Mouse (Mus musculus): ENCODE measurements around the gene Zfp184. TPM values are rescaled to one million over a fixed set of nuclear protein-coding genes. Genes with fewer than 3 reads are reported as not detected.

The Zfp184 gene
- total and polyA plus RNA-seq, 2 experiments from 2014 or later, result 7.5 to 8.1 TPM

DNA sequence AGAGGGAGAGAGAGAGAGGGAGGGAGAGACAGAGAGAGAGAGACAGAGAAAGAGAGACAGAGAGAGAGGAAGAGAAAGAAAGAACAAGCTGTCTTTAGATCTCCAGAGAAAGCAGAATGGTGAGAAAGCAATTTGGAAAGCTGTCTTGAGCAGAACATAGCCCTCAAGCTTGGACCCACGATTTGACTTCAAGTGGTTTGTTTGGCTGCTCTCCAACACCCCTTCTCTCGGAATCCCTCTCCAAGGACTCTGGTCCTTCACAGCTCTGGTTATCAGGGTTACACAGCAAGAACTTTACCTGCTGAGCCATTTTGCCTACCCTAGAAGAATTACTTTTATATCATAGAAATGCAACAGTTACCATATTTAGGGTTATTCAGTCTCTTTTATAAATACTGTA, 24.9 kb downstream of the Zfp184 start:
- no peak overlapping the region for H3K27ac ChIP-seq (ENCODE audit: low read depth, low read length)
- no peaks in the 10 kb centered on the region for H3K36me3 ChIP-seq (ENCODE audit: insufficient read depth, low read length)
- ATAC-seq (ENCODE audit: low FRiP score) (no peak), DNase-seq (ENCODE audit: low spot score) (no peak)
- no peak overlapping the region for H3K9ac ChIP-seq (replicated peaks; ENCODE audit: low read length, poor library complexity, severe bottlenecking)
- TF ChIP-seq CTCF (IDR thresholded peaks at IDR 0.05), result no peak
- 52% methylated on average over 2 of the region's 2 CpGs for WGBS
- H3K4me3 ChIP-seq (ENCODE audit: low read depth, low read length), result no peak overlapping the region
- H3K27me3 ChIP-seq (ENCODE audit: insufficient read depth, low read length), result no peaks in the 10 kb centered on the region
- H3K4me1 ChIP-seq (ENCODE audit: insufficient read depth, low read length), result no peaks in the 10 kb centered on the region
- 0 out of 2 replicates have a peak, but pooled peaks cover 3% of the 10 kb centered on the region for H3K9me3 ChIP-seq (ENCODE audit: low read length)
- no peak overlapping the region for H3K4me2 ChIP-seq (ENCODE audit: low read depth, low read length, poor library complexity, severe bottlenecking)

DNA sequence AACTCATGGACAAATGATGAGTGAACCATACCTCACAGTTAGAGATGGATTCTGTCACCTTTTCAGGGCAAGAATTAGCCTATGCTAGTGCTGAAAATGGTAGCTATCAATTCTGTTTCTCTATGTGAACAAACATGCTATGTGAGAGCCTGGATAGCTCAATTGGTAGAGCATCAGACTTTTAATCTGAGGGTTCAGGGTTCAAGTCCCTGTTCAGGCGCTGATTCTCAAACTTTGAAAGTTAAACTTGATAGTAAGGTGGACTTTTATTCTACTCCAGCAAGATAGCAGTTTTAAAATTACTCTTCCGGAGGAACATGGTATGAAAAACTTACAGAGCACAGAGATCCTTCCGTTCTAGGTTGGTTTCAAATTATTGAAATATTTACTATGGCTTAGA, 26.7 kb downstream of the Zfp184 start:
- H3K9ac ChIP-seq (replicated peaks; ENCODE audit: low read length, poor library complexity, severe bottlenecking), result no peak overlapping the region
- no peak for ATAC-seq (ENCODE audit: low FRiP score)
- no peak overlapping the region for H3K4me2 ChIP-seq (ENCODE audit: low read depth, low read length, poor library complexity, severe bottlenecking)
- H3K27me3 ChIP-seq (ENCODE audit: insufficient read depth, low read length), result no peaks in the 10 kb centered on the region
- 42% methylated on average over 3 of the region's 3 CpGs for WGBS
- no peak for TF ChIP-seq CTCF (IDR thresholded peaks at IDR 0.05)
- no peaks in the 10 kb centered on the region for H3K36me3 ChIP-seq (ENCODE audit: insufficient read depth, low read length)
- H3K27ac ChIP-seq (ENCODE audit: low read depth, low read length), result no peak overlapping the region
- no peak overlapping the region for H3K4me3 ChIP-seq (ENCODE audit: low read depth, low read length)
- 0 out of 2 replicates have a peak, but pooled peaks cover 3% of the 10 kb centered on the region for H3K9me3 ChIP-seq (ENCODE audit: low read length)
- peak; percentile 1 for DNase-seq (ENCODE audit: low spot score)
- H3K4me1 ChIP-seq (ENCODE audit: insufficient read depth, low read length), result no peaks in the 10 kb centered on the region

DNA sequence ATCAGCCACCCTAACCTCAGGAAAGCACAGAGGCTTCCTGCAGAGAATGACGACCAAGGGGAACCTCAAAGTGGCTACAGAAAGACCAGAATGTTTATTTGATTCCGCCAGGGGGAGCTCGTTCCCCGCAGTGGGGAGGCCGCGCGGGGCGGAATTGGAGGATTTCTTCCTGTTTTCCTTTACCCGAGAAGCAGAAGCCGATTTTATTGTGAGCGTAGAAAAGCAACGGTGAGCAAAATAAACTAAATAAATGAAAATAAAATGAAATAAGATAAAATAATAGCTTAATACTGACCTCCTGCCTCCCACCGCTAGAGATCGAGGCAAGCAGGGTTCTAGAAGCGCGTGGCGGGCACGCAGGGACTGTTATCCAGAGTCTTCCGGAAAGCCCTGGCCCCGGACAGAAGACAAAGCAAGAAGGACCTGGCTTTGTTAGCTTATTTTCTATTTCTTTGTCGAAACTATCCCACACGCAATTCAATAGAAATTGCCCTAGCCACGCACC, 29.4 kb downstream of the Zfp184 start:
- Histone ChIP-seq H3K4me3 (ENCODE audit: low read depth, low read length) (peak overlapping the region; percentile 68), H3K9ac (replicated peaks; ENCODE audit: low read length, poor library complexity, severe bottlenecking) (peak overlapping the region; percentile 71), H3K36me3 (ENCODE audit: insufficient read depth, low read length) (no peaks in the 10 kb centered on the region), H3K4me1 (ENCODE audit: insufficient read depth, low read length) (no peaks in the 10 kb centered on the region), H3K27me3 (ENCODE audit: insufficient read depth, low read length) (peaks cover 3% of the 10 kb centered on the region; the same call in 1 of the 2 replicates), H3K27ac (ENCODE audit: low read depth, low read length) (peak overlapping the region; percentile 82), H3K9me3 (ENCODE audit: low read length) (no peaks in the 10 kb centered on the region), H3K4me2 (ENCODE audit: low read depth, low read length, poor library complexity, severe bottlenecking) (peak overlapping the region; percentile 42)
- peak; percentile 86 for ATAC-seq (ENCODE audit: low FRiP score)
- TF ChIP-seq CTCF (IDR thresholded peaks at IDR 0.05), result peak; percentile 92
- DNase-seq (ENCODE audit: low spot score), result peak; percentile 88
- WGBS, result under 1% methylated on average over 23 of the region's 23 CpGs

DNA sequence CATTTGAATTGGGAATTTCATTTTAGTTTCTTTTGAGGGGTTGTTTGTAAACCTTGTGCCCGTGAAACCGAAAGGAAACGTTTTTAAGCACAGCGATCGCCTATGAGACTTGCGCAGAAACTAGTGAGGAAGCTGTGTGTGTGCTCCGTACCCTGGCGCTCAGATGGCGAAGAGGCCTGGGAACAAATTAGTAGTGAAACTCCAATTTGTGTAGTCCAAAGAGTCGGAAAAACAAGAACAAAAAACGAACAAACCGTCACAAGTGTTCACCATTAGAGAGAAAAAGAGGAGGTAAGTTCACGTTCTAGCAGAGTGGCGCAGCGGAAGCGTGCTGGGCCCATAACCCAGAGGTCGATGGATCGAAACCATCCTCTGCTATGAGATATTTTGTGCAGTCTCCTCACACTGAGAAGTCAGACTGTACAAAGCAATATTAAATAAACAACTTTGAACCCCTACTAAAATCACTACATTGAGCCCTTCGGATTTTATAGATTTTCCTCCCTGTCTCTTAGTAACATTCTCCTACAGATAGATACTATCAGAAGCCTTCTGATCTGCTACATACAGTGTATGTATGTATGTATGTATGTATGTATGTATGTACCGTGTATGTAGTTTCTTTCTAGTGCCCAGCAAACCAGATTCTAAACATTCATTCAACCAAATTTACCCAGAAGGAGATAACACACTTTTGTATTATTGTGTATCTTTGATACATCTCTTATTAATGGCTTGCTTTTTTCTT, 30.0 kb downstream of the Zfp184 start:
- Histone ChIP-seq H3K9ac (replicated peaks; ENCODE audit: low read length, poor library complexity, severe bottlenecking) (peak overlapping the region; percentile 71), H3K4me3 (ENCODE audit: low read depth, low read length) (peak overlapping the region; percentile 68), H3K9me3 (ENCODE audit: low read length) (no peaks in the 10 kb centered on the region), H3K27ac (ENCODE audit: low read depth, low read length) (peak overlapping the region; percentile 82), H3K4me2 (ENCODE audit: low read depth, low read length, poor library complexity, severe bottlenecking) (peak overlapping the region; percentile 42), H3K27me3 (ENCODE audit: insufficient read depth, low read length) (peaks cover 5% of the 10 kb centered on the region), H3K4me1 (ENCODE audit: insufficient read depth, low read length) (no peaks in the 10 kb centered on the region), H3K36me3 (ENCODE audit: insufficient read depth, low read length) (no peaks in the 10 kb centered on the region)
- peak; percentile 90 for ATAC-seq (ENCODE audit: low FRiP score)
- DNase-seq (ENCODE audit: low spot score), result peak; percentile 83
- WGBS, result 4% methylated on average over 20 of the region's 20 CpGs
- peak; percentile 1; the same call in 1 of the 2 replicates for TF ChIP-seq CTCF (IDR thresholded peaks at IDR 0.05)

DNA sequence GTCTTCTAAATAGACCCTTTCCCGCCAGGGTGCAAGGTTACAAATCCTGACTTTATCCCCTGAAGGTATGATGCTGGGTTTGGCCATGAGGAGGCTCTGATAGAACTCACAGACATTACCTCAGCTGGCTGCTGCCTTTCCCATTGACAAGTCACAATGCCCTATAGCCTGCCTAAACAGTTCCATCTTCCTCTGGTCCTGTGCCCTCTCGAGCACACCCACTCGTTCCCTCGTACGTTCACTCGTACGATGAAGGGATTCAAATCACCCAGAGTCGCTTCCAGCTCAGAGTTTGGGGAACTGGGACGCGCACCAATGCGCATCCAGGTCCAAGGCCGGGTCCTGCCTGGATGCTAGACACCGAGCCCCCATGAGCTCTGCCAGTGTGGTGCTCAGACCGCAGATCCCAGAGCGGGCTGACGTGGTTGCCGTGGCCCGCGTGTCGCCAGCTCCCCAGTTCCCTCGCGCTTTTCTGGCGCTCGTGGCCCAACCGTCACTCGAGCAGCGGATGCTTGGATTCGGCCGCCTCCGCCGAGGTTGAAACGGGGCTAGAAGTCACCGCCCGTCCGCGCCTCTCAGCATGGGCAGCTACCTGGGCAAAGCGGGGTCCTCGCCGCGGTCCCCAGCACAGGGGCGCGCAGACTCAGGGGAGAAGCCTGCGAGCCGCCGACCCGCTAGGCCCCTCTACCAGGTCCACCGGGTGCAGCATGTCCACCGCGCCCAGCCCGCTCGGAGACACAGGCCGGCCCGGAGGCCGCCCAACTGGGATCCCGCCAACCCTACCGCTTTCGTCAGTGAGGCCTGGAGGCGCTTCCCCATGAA, 36.3 kb downstream of the Zfp184 start, which contains the start of gene Pom121l2:
TSS of gene Pom121l2 (plus strand) at position 214 of the 822 bp plus-strand sequence.
- H3K36me3 ChIP-seq (ENCODE audit: insufficient read depth, low read length), result no peaks in the 10 kb centered on the region
- H3K4me3 ChIP-seq (ENCODE audit: low read depth, low read length), result peak within 1 kb of the TSS; percentile 63
- peaks cover 5% of the 10 kb centered on the region; the same call in 1 of the 2 replicates for H3K4me1 ChIP-seq (ENCODE audit: insufficient read depth, low read length)
- peak within 1 kb of the TSS; percentile 66 for H3K9ac ChIP-seq (replicated peaks; ENCODE audit: low read length, poor library complexity, severe bottlenecking)
- peaks cover 46% of the 10 kb centered on the region for H3K27me3 ChIP-seq (ENCODE audit: insufficient read depth, low read length)
- WGBS, result under 1% methylated on average over 58 of the region's 58 CpGs
- peak; percentile 59 for ATAC-seq (ENCODE audit: low FRiP score)
- H3K9me3 ChIP-seq (ENCODE audit: low read length), result no peaks in the 10 kb centered on the region
- no peak for DNase-seq (ENCODE audit: low spot score)
- no peak within 1 kb of the TSS for H3K27ac ChIP-seq (ENCODE audit: low read depth, low read length)
- H3K4me2 ChIP-seq (ENCODE audit: low read depth, low read length, poor library complexity, severe bottlenecking), result peak within 1 kb of the TSS; percentile 100
- TF ChIP-seq CTCF (IDR thresholded peaks at IDR 0.05), result no peak

Data from midbrain, postnatal 0 days (tissue).